30 mouse cellular contexts compared by ENCODE assay signal in genomic region chr4:149477078-149477477, GRCm38 (mm10). TPM values are rescaled to one million over a fixed set of nuclear protein-coding genes. Genes with fewer than 3 reads are reported as not detected.
"Had no signal": no experiment of that assay in that cellular context is flagged by ENCODE, and none has a peak within 500 bp of the region (broad histone marks: within the 10 kb centered on the region; RNA-seq: fewer than 3 reads in every experiment).

Gene Tmem274 (plus strand): TSS chr4:149477378.

- ATAC-seq: hindbrain, embryonic 16.5 days; inflammation-experienced regulatory T-cells, adult 6 months; intestine, embryonic 15.5 days; intestine, postnatal 0 days; liver, embryonic 12.5 days had no signal

- H3K9ac ChIP-seq: heart, embryonic 12.5 days; hindbrain, embryonic 14.5 days; intestine, embryonic 15.5 days; kidney, embryonic 15.5 days; limb, embryonic 13.5 days; limb, embryonic 15.5 days; liver, embryonic 12.5 days; liver, embryonic 14.5 days had no signal

- H3K27ac ChIP-seq: gastrocnemius, adult 2 months; heart, embryonic 10.5 days; hindbrain, embryonic 14.5 days; intestine, embryonic 15.5 days; kidney, embryonic 15.5 days; layer of hippocampus, adult 2 months; left cerebral cortex, adult 2 months; limb, embryonic 13.5 days; limb, embryonic 15.5 days; liver, embryonic 12.5 days; liver, embryonic 14.5 days had no signal

- H3K9me3 ChIP-seq: heart, embryonic 10.5 days; heart, embryonic 12.5 days; intestine, embryonic 15.5 days; kidney, embryonic 15.5 days; limb, embryonic 13.5 days; limb, embryonic 15.5 days; liver, embryonic 12.5 days had no signal

- H3K4me2 ChIP-seq: heart, embryonic 12.5 days; hindbrain, embryonic 14.5 days; intestine, embryonic 15.5 days; kidney, embryonic 15.5 days; limb, embryonic 13.5 days; limb, embryonic 15.5 days; liver, embryonic 12.5 days had no signal

- H3K4me1 ChIP-seq: intestine, embryonic 15.5 days; kidney, embryonic 15.5 days; limb, embryonic 13.5 days; limb, embryonic 15.5 days; liver, embryonic 12.5 days had no signal

- H3K4me3 ChIP-seq: gastrocnemius, adult 2 months; heart, embryonic 10.5 days; heart, embryonic 12.5 days; intestine, embryonic 15.5 days; kidney, embryonic 15.5 days; layer of hippocampus, adult 2 months; left cerebral cortex, adult 2 months; limb, embryonic 13.5 days; limb, embryonic 15.5 days; liver, embryonic 12.5 days had no signal

- H3K27me3 ChIP-seq: heart, embryonic 12.5 days; intestine, embryonic 15.5 days; kidney, embryonic 15.5 days; limb, embryonic 13.5 days; limb, embryonic 15.5 days; liver, embryonic 12.5 days had no signal

- DNase-seq: gastrocnemius, adult 2 months; gastrocnemius, postnatal 10 days; gastrocnemius, postnatal 25 days; heart, adult 18-20 months; heart, postnatal 10 days; heart, postnatal 4 days; kidney, adult 18-20 months; kidney, adult 8-10 months; kidney, postnatal 10 days; kidney, postnatal 36 days; left cerebral cortex, postnatal 4 days; lung, adult 18-20 months had no signal

RNA-seq across cellular contexts. Expression of gene Tmem274, which starts in this region (rescaled TPM):
- polyA plus RNA-seq: frontal cortex, adult 2 months; heart, embryonic 14.5 days; hindbrain, embryonic 14.5 days; hindbrain, embryonic 16.5 days; intestine, embryonic 15.5 days; intestine, postnatal 0 days; limb, embryonic 11.5 days; limb, embryonic 15.5 days; liver, adult 2 months; liver, embryonic 14.5 days had no signal
